Mouse (Mus musculus): Measurements from ENCODE around the gene Olfr1491. TPM values are rescaled to one million over a fixed set of nuclear protein-coding genes. Genes with fewer than 3 reads are reported as not detected.

Olfr1491 gene
- polyA plus RNA-seq (2015; fragmentation: Nextera tagmentation; extraction: Ambion mirVana): not detected in 2 replicates

DNA sequence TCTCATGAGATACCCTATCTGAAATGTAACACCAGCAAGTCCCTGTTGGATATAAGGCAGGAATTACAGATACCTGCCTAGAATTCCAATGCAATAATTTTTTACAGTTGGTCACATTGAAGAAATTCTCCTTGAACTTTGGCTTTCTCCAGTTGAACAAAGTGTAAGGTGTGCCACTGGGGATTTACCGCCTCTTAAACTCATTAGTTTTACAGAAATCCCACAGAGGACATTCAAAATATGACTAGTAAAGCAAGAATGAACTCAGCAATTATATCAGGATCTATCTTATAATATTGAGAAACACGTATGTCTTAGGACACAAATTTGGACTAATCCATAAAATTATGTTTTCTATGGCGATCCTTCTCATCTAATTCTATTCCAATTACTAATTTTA lies at the start of gene Olfr1491:
Gene Olfr1491, plus strand, starts transcription at position 301 of the 400 bp plus-strand sequence.
- Histone ChIP-seq H3K27me3 (no peaks in the 10 kb centered on the region), H3K4me3 (no peak within 1 kb of the TSS), H3K9me3 (no peaks in the 10 kb centered on the region), H3K27ac (replicated peaks) (no peak within 1 kb of the TSS), H3K4me2 (replicated peaks) (no peak within 1 kb of the TSS), H3K9ac (replicated peaks) (no peak within 1 kb of the TSS), H3K36me3 (no peaks in the 10 kb centered on the region), H3K4me1 (no peaks in the 10 kb centered on the region)
- 78% methylated on average over 3 of the region's 3 CpGs for WGBS
- ATAC-seq (replicated peaks): no peak

DNA sequence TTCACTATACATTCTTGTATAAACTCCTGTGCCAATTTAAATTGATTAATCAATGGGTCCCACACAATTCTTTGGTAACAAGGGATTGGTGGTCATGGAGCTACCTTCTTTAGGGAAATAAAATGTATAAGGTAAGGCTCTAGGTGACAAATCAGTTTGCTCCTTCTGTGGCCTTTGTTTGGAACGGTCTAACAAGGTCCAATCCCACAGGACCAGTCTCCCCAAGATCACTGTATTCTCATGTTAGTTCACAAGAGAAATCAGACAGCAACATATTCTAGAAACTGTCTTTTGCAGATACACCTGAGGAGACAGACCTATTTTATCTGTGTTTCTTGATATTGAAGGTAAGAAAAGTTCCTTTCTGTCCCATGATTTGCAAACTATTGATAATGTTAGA lies 46.3 kb upstream of the Olfr1491 start, which contains the start of gene Olfr1490:
Gene Olfr1490, plus strand, starts transcription at position 301 of the 400 bp plus-strand sequence.
- whole genome bisulfite sequencing: 47% methylated on average over 1 of the region's 1 CpGs
- no peak within 1 kb of the TSS for H3K4me2 ChIP-seq (replicated peaks)

DNA sequence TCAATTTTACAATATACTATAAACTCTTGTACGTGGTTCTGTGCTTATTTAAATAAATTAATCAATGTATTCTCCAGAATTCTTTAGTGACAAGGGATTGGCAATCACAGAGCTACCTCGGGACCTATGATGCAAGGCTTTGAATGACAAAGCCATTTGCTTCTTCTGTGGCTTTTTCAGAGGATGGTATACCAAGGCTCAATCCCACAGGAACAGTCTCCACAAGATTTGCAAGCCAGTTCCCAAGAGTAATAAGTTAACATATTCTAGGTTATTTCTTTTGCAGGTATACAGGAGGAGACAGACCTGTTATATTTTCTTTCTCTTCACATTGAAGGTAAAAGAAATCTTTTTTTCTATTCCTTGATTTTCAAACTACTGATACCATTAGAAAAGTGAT lies 25.9 kb downstream of the Olfr1491 start, which contains the start of gene Olfr1493-ps1:
Gene Olfr1493-ps1, plus strand, starts transcription at position 301 of the 400 bp plus-strand sequence.
- H3K36me3 ChIP-seq: no peaks in the 10 kb centered on the region

More for the DNA sequence above, 46.3 kb upstream of the Olfr1491 start, which contains the start of gene Olfr1490:
- 0 out of 2 replicates have a peak, but pooled peaks cover 7% of the 10 kb centered on the region for H3K9me3 ChIP-seq
- H3K4me1 ChIP-seq: no peaks in the 10 kb centered on the region
- H3K4me3 ChIP-seq: no peak within 1 kb of the TSS
- no peak within 1 kb of the TSS for H3K27ac ChIP-seq (replicated peaks)
- no peaks in the 10 kb centered on the region for H3K36me3 ChIP-seq
- H3K9ac ChIP-seq (replicated peaks): no peak within 1 kb of the TSS
- H3K27me3 ChIP-seq: no peaks in the 10 kb centered on the region
- ATAC-seq (replicated peaks): no peak

DNA sequence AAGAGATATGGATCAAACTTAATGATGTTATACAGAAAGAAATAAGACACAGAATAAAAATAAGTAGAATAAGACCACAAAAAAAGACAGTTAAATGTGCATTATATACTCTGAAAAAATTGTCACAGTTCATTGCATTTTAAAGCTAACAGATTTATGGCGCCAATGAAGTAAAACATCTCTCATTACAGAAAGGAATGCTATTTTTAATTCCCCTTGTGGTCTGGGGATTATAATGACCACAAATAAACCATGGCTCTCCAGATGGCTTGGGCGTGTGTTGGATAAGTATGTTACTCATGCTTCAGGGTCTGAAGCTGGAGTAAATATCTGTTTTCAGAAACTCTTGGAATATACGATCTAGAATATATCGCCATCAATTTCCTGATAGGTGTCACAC lies 42.4 kb downstream of the Olfr1491 start, which contains the start of gene Olfr1494:
Gene Olfr1494, plus strand, starts transcription at position 301 of the 400 bp plus-strand sequence.
- Histone ChIP-seq H3K4me1 (no peaks in the 10 kb centered on the region), H3K4me2 (replicated peaks) (no peak within 1 kb of the TSS), H3K9ac (replicated peaks) (no peak within 1 kb of the TSS), H3K27me3 (no peaks in the 10 kb centered on the region), H3K36me3 (no peaks in the 10 kb centered on the region), H3K4me3 (no peak within 1 kb of the TSS), H3K27ac (replicated peaks) (no peak within 1 kb of the TSS), H3K9me3 (no peaks in the 10 kb centered on the region)
- no peak for ATAC-seq (replicated peaks)
- WGBS: 95% methylated on average over 4 of the region's 4 CpGs

More for the DNA sequence above, 25.9 kb downstream of the Olfr1491 start, which contains the start of gene Olfr1493-ps1:
- H3K9ac ChIP-seq (replicated peaks): no peak within 1 kb of the TSS
- no peak within 1 kb of the TSS for H3K4me3 ChIP-seq
- 59% methylated on average over 2 of the region's 2 CpGs for WGBS
- no peak within 1 kb of the TSS for H3K4me2 ChIP-seq (replicated peaks)
- no peaks in the 10 kb centered on the region for H3K4me1 ChIP-seq
- no peak within 1 kb of the TSS for H3K27ac ChIP-seq (replicated peaks)
- H3K27me3 ChIP-seq: no peaks in the 10 kb centered on the region
- ATAC-seq (replicated peaks): no peak
- H3K9me3 ChIP-seq: no peaks in the 10 kb centered on the region

DNA sequence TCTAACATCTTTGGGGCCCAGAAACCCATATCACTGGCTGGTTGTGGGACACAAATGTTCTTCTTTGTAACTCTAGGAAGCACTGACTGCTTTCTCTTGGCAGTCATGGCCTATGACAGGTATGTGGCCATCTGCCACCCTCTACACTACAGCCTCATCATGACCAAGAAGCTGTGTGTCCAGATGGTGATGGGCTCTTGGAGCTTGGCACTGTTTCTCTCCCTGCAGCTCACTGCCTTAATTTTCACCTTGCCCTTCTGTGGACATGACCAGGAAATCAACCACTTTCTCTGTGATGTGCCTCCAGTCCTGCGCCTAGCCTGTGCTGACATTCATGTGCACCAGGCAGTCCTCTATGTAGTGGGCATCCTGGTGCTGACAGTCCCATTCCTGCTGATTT lies 52.3 kb downstream of the Olfr1491 start:
- WGBS: 95% methylated on average over 1 of the region's 1 CpGs
- H3K27ac ChIP-seq (replicated peaks): no peak overlapping the region
- no peaks in the 10 kb centered on the region for H3K4me1 ChIP-seq
- no peak for ATAC-seq (replicated peaks)
- H3K9me3 ChIP-seq: no peaks in the 10 kb centered on the region
- H3K9ac ChIP-seq (replicated peaks): no peak overlapping the region
- H3K4me2 ChIP-seq (replicated peaks): no peak overlapping the region
- H3K27me3 ChIP-seq: no peaks in the 10 kb centered on the region
- no peak overlapping the region for H3K4me3 ChIP-seq
- no peaks in the 10 kb centered on the region for H3K36me3 ChIP-seq

Other genes starting within 250 kb of the Olfr1491 start
- gene Olfr1472, start 241.2 kb upstream of the Olfr1491 start, polyA plus RNA-seq (2015; fragmentation: Nextera tagmentation; extraction: Ambion mirVana): not detected in 2 replicates
- gene Olfr1474, start 227.7 kb upstream of the Olfr1491 start, polyA plus RNA-seq (2015; fragmentation: Nextera tagmentation; extraction: Ambion mirVana): not detected in 2 replicates
- gene Olfr1475, start 217.1 kb upstream of the Olfr1491 start, polyA plus RNA-seq (2015; fragmentation: Nextera tagmentation; extraction: Ambion mirVana): not detected in 2 replicates
- not detected in 2 replicates for gene Olfr1477, start 196.7 kb upstream of the Olfr1491 start, polyA plus RNA-seq (2015; fragmentation: Nextera tagmentation; extraction: Ambion mirVana)
- not detected in 2 replicates for gene Olfr1480, start 169.4 kb upstream of the Olfr1491 start, polyA plus RNA-seq (2015; fragmentation: Nextera tagmentation; extraction: Ambion mirVana)
- gene Olfr1484, start 113.8 kb upstream of the Olfr1491 start, polyA plus RNA-seq (2015; fragmentation: Nextera tagmentation; extraction: Ambion mirVana): not detected in 2 replicates
- not detected in 2 replicates for gene Olfr1487, start 79.9 kb upstream of the Olfr1491 start, polyA plus RNA-seq (2015; fragmentation: Nextera tagmentation; extraction: Ambion mirVana)
- gene Olfr1489, start 65.6 kb upstream of the Olfr1491 start, polyA plus RNA-seq (2015; fragmentation: Nextera tagmentation; extraction: Ambion mirVana): not detected in 2 replicates
- not detected in 2 replicates for gene Olfr1490, start 46.2 kb upstream of the Olfr1491 start, polyA plus RNA-seq (2015; fragmentation: Nextera tagmentation; extraction: Ambion mirVana)
- not detected in 2 replicates for gene Olfr1493-ps1, start 26.0 kb downstream of the Olfr1491 start, polyA plus RNA-seq (2015; fragmentation: Nextera tagmentation; extraction: Ambion mirVana)
- gene Olfr1494, start 42.5 kb downstream of the Olfr1491 start, polyA plus RNA-seq (2015; fragmentation: Nextera tagmentation; extraction: Ambion mirVana): not detected in 2 replicates
- gene Olfr1495, start 67.3 kb downstream of the Olfr1491 start, polyA plus RNA-seq (2015; fragmentation: Nextera tagmentation; extraction: Ambion mirVana): not detected in 2 replicates
- not detected in 2 replicates for gene Olfr1496, start 80.6 kb downstream of the Olfr1491 start, polyA plus RNA-seq (2015; fragmentation: Nextera tagmentation; extraction: Ambion mirVana)
- not detected in 2 replicates for gene Olfr1497, start 100.9 kb downstream of the Olfr1491 start, polyA plus RNA-seq (2015; fragmentation: Nextera tagmentation; extraction: Ambion mirVana)
- not detected in 2 replicates for gene Olfr1499, start 122.2 kb downstream of the Olfr1491 start, polyA plus RNA-seq (2015; fragmentation: Nextera tagmentation; extraction: Ambion mirVana)
- gene Olfr1500, start 133.2 kb downstream of the Olfr1491 start, polyA plus RNA-seq (2015; fragmentation: Nextera tagmentation; extraction: Ambion mirVana): not detected in 2 replicates
- gene Olfr1501, start 153.4 kb downstream of the Olfr1491 start, polyA plus RNA-seq (2015; fragmentation: Nextera tagmentation; extraction: Ambion mirVana): not detected in 2 replicates
- not detected in 2 replicates for gene Olfr1502, start 164.5 kb downstream of the Olfr1491 start, polyA plus RNA-seq (2015; fragmentation: Nextera tagmentation; extraction: Ambion mirVana)
- gene Olfr1504, start 200.7 kb downstream of the Olfr1491 start, polyA plus RNA-seq (2015; fragmentation: Nextera tagmentation; extraction: Ambion mirVana): not detected in 2 replicates
- not detected in 2 replicates for gene Olfr1505, start 216.3 kb downstream of the Olfr1491 start, polyA plus RNA-seq (2015; fragmentation: Nextera tagmentation; extraction: Ambion mirVana)

Measured in forebrain, embryonic 15.5 days (tissue).